ENCODE assay signal across 19 mouse cellular contexts in the genomic region with DNA sequence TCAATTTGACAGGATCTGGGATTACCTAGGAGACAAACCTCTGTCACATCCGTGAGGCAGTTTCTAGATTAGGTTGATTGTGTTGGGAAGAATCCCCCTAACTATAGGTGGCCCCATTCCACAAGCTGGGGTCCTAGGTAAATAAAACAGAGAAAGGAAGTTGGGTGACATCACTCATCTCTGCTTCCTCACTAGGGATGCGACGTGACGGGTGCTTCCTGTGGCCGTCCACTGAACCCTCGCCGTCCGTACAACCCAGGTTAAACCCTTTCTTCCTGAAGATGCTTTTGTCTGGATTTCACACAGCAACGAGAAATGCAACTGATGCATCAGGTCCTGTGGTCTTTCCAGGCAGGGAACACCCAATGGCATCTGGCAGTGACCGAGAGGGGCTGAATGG. TPM values are rescaled to one million over a fixed set of nuclear protein-coding genes. Genes with fewer than 3 reads are reported as not detected.
DNase-seq lines count a peak whose midpoint lies in the region; ATAC-seq and TF ChIP-seq lines count a peak whose summit lies in the region.
"Had no signal": no experiment of that assay in that cellular context is flagged by ENCODE, and none has a peak within 500 bp of the region (broad histone marks: within the 10 kb centered on the region; RNA-seq: fewer than 3 reads in every experiment).

No protein-coding gene starts in this region.

- no peak for ATAC-seq in forebrain, embryonic 11.5 days (replicated peaks; ENCODE audit: low FRiP score)
- ATAC-seq in forebrain, postnatal 0 days = no peak
- no peak for ATAC-seq in midbrain, embryonic 13.5 days

- no peak overlapping the region for H3K4me2 ChIP-seq in forebrain, embryonic 11.5 days (ENCODE audit: low read depth, low read length, severe bottlenecking)
- no peak overlapping the region for H3K4me2 ChIP-seq in forebrain, postnatal 0 days (ENCODE audit: low read depth)
- no peak overlapping the region for H3K4me2 ChIP-seq in midbrain, embryonic 13.5 days (replicated peaks)
- H3K4me2 ChIP-seq: heart, embryonic 15.5 days; liver, embryonic 13.5 days; neural tube, embryonic 12.5 days had no signal

- no peak overlapping the region for H3K9ac ChIP-seq in forebrain, embryonic 11.5 days (ENCODE audit: low read length)
- no peak overlapping the region for H3K9ac ChIP-seq in forebrain, postnatal 0 days
- no peak overlapping the region for H3K9ac ChIP-seq in midbrain, embryonic 13.5 days (replicated peaks)
- H3K9ac ChIP-seq: heart, embryonic 15.5 days; liver, embryonic 13.5 days; neural tube, embryonic 12.5 days had no signal

- no peak for DNase-seq in forebrain, embryonic 11.5 days (ENCODE audit: low spot score)
- no peak for DNase-seq in forebrain, postnatal 0 days
- no peak for DNase-seq in midbrain, embryonic 10.5 days (ENCODE audit: low spot score)
- DNase-seq in kidney, adult 8-10 months = peak; percentile 38 to 50
- DNase-seq in kidney, postnatal 36 days = peak; percentile 51 to 67
- no peak for DNase-seq in gastrocnemius, adult 2 months
- no peak for DNase-seq in left cerebral cortex, postnatal 36 days (ENCODE audit: low spot score in 2 of 2)
- DNase-seq: adrenal gland, postnatal 10 days; cerebellum, adult 8-10 months; heart, adult 2 months; liver, embryonic 13.5 days; thymus, adult 2 months had no signal

- H3K36me3 ChIP-seq in forebrain, embryonic 11.5 days (ENCODE audit: control insufficient read depth, insufficient read depth, low read length) = no peaks in the 10 kb centered on the region
- no peaks in the 10 kb centered on the region for H3K36me3 ChIP-seq in forebrain, postnatal 0 days (ENCODE audit: insufficient read depth)
- no peaks in the 10 kb centered on the region for H3K36me3 ChIP-seq in midbrain, embryonic 10.5 days
- H3K36me3 ChIP-seq in midbrain, embryonic 13.5 days = no peaks in the 10 kb centered on the region
- H3K36me3 ChIP-seq: heart, embryonic 15.5 days; liver, embryonic 13.5 days; neural tube, embryonic 12.5 days had no signal

- H3K27me3 ChIP-seq in forebrain, embryonic 11.5 days (ENCODE audit: control insufficient read depth, insufficient read depth, low read length) = peaks cover 12% of the 10 kb centered on the region; the same call in 1 of the 2 replicates
- H3K27me3 ChIP-seq in forebrain, postnatal 0 days (ENCODE audit: insufficient read depth, low read length) = no peaks in the 10 kb centered on the region
- peaks cover 76% of the 10 kb centered on the region for H3K27me3 ChIP-seq in midbrain, embryonic 10.5 days (ENCODE audit: low read depth, poor library complexity, severe bottlenecking)
- H3K27me3 ChIP-seq in midbrain, embryonic 13.5 days = peaks cover 16% of the 10 kb centered on the region; the same call in 1 of the 2 replicates

- H3K4me3 ChIP-seq in forebrain, embryonic 11.5 days (ENCODE audit: low read depth, low read length) = no peak overlapping the region
- H3K4me3 ChIP-seq in forebrain, postnatal 0 days (ENCODE audit: low read depth, low read length) = no peak overlapping the region
- no peak overlapping the region for H3K4me3 ChIP-seq in midbrain, embryonic 10.5 days
- no peak overlapping the region for H3K4me3 ChIP-seq in midbrain, embryonic 13.5 days (replicated peaks)
- no peak overlapping the region for H3K4me3 ChIP-seq in gastrocnemius, adult 2 months
- H3K4me3 ChIP-seq: heart, adult 2 months; heart, embryonic 15.5 days; layer of hippocampus, adult 2 months; liver, embryonic 13.5 days; neural tube, embryonic 12.5 days had no signal

- H3K9me3 ChIP-seq in forebrain, embryonic 11.5 days (ENCODE audit: control insufficient read depth, low read length) = no peaks in the 10 kb centered on the region
- no peaks in the 10 kb centered on the region for H3K9me3 ChIP-seq in forebrain, postnatal 0 days (ENCODE audit: low read length)
- no peaks in the 10 kb centered on the region for H3K9me3 ChIP-seq in midbrain, embryonic 10.5 days (replicated peaks)
- H3K9me3 ChIP-seq in midbrain, embryonic 13.5 days = no peaks in the 10 kb centered on the region
- H3K9me3 ChIP-seq: heart, embryonic 15.5 days; liver, embryonic 13.5 days; neural tube, embryonic 12.5 days had no signal

- peak overlapping the region; percentile 93 for H3K27ac ChIP-seq in forebrain, embryonic 11.5 days (ENCODE audit: low read depth, low read length)
- H3K27ac ChIP-seq in forebrain, postnatal 0 days (ENCODE audit: low read depth, low read length) = no peak overlapping the region
- H3K27ac ChIP-seq in midbrain, embryonic 10.5 days (replicated peaks) = peak overlapping the region; percentile 55
- H3K27ac ChIP-seq in midbrain, embryonic 13.5 days = no peak overlapping the region
- no peak overlapping the region for H3K27ac ChIP-seq in gastrocnemius, adult 2 months
- H3K27ac ChIP-seq: heart, adult 2 months; heart, embryonic 15.5 days; layer of hippocampus, adult 2 months; liver, embryonic 13.5 days; neural tube, embryonic 12.5 days had no signal

- intact Hi-C loops in gastrocnemius, adult 2 months (cut with DNase I) = no loop called here
- intact Hi-C loops in left cerebral cortex, postnatal 36 days (cut with DNase I) = no loop called here

- H3K4me1 ChIP-seq in forebrain, embryonic 11.5 days (replicated peaks; ENCODE audit: control insufficient read depth, insufficient read depth, low read length) = peaks cover 69% of the 10 kb centered on the region
- H3K4me1 ChIP-seq in forebrain, postnatal 0 days (ENCODE audit: insufficient read depth) = peaks cover 24% of the 10 kb centered on the region
- H3K4me1 ChIP-seq in midbrain, embryonic 10.5 days = peaks cover 95% of the 10 kb centered on the region
- peaks cover 92% of the 10 kb centered on the region for H3K4me1 ChIP-seq in midbrain, embryonic 13.5 days (replicated peaks)
- H3K4me1 ChIP-seq: liver, embryonic 13.5 days had no signal

- WGBS in forebrain, embryonic 11.5 days = 86% methylated on average over 10 of the region's 10 CpGs
- WGBS in forebrain, postnatal 0 days = 78% methylated on average over 10 of the region's 10 CpGs
- WGBS in midbrain, embryonic 10.5 days = 79% methylated on average over 10 of the region's 10 CpGs
- 90% methylated on average over 10 of the region's 10 CpGs for WGBS in midbrain, embryonic 13.5 days

- TF ChIP-seq CTCF in forebrain, postnatal 0 days (IDR thresholded peaks at IDR 0.05; ENCODE audit: low read depth) = no peak
- no peak for TF ChIP-seq CTCF in gastrocnemius, adult 2 months (IDR thresholded peaks at IDR 0.05)

RNA-seq across cellular contexts. Expression of a gene that starts 16.5 kb away (rescaled TPM):
- polyA plus RNA-seq in forebrain, embryonic 11.5 days (2014; fragmentation: Nextera tagmentation; extraction: Ambion mirVana) = 18.0 and 21.8 TPM in 2 replicates
- total RNA-seq in forebrain, postnatal 0 days (2014; rRNA removed) = 13.9 and 16.2 TPM in 2 replicates
- polyA plus RNA-seq in forebrain, postnatal 0 days (2015; fragmentation: Nextera tagmentation; extraction: Ambion mirVana) = 9.6 and 11.0 TPM in 2 replicates
- 15.2 TPM in 2 replicates for polyA plus RNA-seq in midbrain, embryonic 10.5 days (2016; fragmentation: Nextera tagmentation; extraction: Ambion mirVana)
- 8.1 and 9.9 TPM in 2 replicates for polyA plus RNA-seq in midbrain, embryonic 13.5 days (2015; fragmentation: Nextera tagmentation; extraction: Ambion mirVana)
- under 1 TPM; 0.13 to 0.31 TPM for total RNA-seq in gastrocnemius, adult 2 months (2021)
- total RNA-seq in left cerebral cortex, postnatal 36 days (2021) = 1 to 10 TPM; 5.6 to 7.3 TPM
- total RNA-seq: hematopoietic stem cell, adult 5-6 weeks; megakaryocyte progenitor cell, adult 5-6 weeks; monocyte, adult 5-6 weeks had no signal

RNA-seq across cellular contexts. Expression of a gene that starts 40.9 kb away (rescaled TPM):
- polyA plus RNA-seq in forebrain, embryonic 11.5 days (2014; fragmentation: Nextera tagmentation; extraction: Ambion mirVana) = not detected in 2 replicates
- 0.29 and 1.2 TPM in 2 replicates for total RNA-seq in forebrain, postnatal 0 days (2014; rRNA removed)
- 0.77 and 0.88 TPM in 2 replicates for polyA plus RNA-seq in forebrain, postnatal 0 days (2015; fragmentation: Nextera tagmentation; extraction: Ambion mirVana)
- polyA plus RNA-seq in midbrain, embryonic 10.5 days (2016; fragmentation: Nextera tagmentation; extraction: Ambion mirVana) = 0.07 and 0.09 TPM in 2 replicates
- polyA plus RNA-seq in midbrain, embryonic 13.5 days (2015; fragmentation: Nextera tagmentation; extraction: Ambion mirVana) = 0.30 and 0.38 TPM in 2 replicates
- total RNA-seq in gastrocnemius, adult 2 months (2021) = under 1 TPM in 1 of 2 experiments, not detected in 1; 0.10 TPM
- 1 to 10 TPM; 3.9 to 5.6 TPM for total RNA-seq in left cerebral cortex, postnatal 36 days (2021)
- polyA plus RNA-seq: neural tube, embryonic 12.5 days had no signal

Comparison
In these comparisons a context has a peak if more than half of its experiments do, and no peak if none do; other contexts are left out.
1. H3K27ac ChIP-seq: peak in forebrain, embryonic 11.5 days (single experiment) and midbrain, embryonic 10.5 days (single experiment); none in forebrain, postnatal 0 days (single experiment), midbrain, embryonic 13.5 days (single experiment) and gastrocnemius, adult 2 months (single experiment).
2. DNase-seq: peak in kidney, adult 8-10 months (2 of 2) and kidney, postnatal 36 days (2 of 2); none in forebrain, embryonic 11.5 days (single experiment), forebrain, postnatal 0 days (single experiment), midbrain, embryonic 10.5 days (single experiment), gastrocnemius, adult 2 months (single experiment) and left cerebral cortex, postnatal 36 days (0 of 2).